Mouse (Mus musculus): ENCODE data around the gene Speer4d.
"Not testable (repeated sequence)": the region's sequence is repeated elsewhere in the genome, so short reads cannot be mapped to it uniquely, and the experiment has no call there.

The Speer4d gene

GRCm38 (mm10) chr5:15618764-15619163 lies at the start of gene Speer4d:
TSS of gene Speer4d (plus strand) at chr5:15619064.
- not testable (repeated sequence) for DNase-seq (ENCODE audit: low spot score)

- DNase-seq (ENCODE audit: low spot score), result not testable (repeated sequence)
Measured at GRCm38 (mm10) chr5:15573735-15574134, 45.1 kb upstream of the Speer4d start.

GRCm38 (mm10) chr5:15577033-15577432 lies 41.8 kb upstream of the Speer4d start, which contains the start of gene Gm21083:
TSS of gene Gm21083 (plus strand) at chr5:15577333.
- DNase-seq (ENCODE audit: low spot score), result not testable (repeated sequence)

- DNase-seq (ENCODE audit: low spot score), result not testable (repeated sequence)
Measured at GRCm38 (mm10) chr5:15586351-15586750, 32.5 kb upstream of the Speer4d start.

- DNase-seq (ENCODE audit: low spot score), result peak; percentile 15
Measured at GRCm38 (mm10) chr5:15588291-15588690, 30.6 kb upstream of the Speer4d start.

GRCm38 (mm10) chr5:15590635-15591034 lies 28.2 kb upstream of the Speer4d start:
- DNase-seq (ENCODE audit: low spot score), result not testable (repeated sequence)

GRCm38 (mm10) chr5:15591577-15591976 lies 27.3 kb upstream of the Speer4d start:
- not testable (repeated sequence) for DNase-seq (ENCODE audit: low spot score)

- DNase-seq (ENCODE audit: low spot score), result not testable (repeated sequence)
Measured at GRCm38 (mm10) chr5:15598831-15599230, 20.0 kb upstream of the Speer4d start.

GRCm38 (mm10) chr5:15600342-15600741 lies 18.5 kb upstream of the Speer4d start:
- not testable (repeated sequence) for DNase-seq (ENCODE audit: low spot score)

GRCm38 (mm10) chr5:15601481-15601880 lies 17.4 kb upstream of the Speer4d start:
- DNase-seq (ENCODE audit: low spot score), result not testable (repeated sequence)

- not testable (repeated sequence) for DNase-seq (ENCODE audit: low spot score)
Measured at GRCm38 (mm10) chr5:15601960-15602359, 16.9 kb upstream of the Speer4d start.

- DNase-seq (ENCODE audit: low spot score), result not testable (repeated sequence)
Measured at GRCm38 (mm10) chr5:15602424-15602947, 16.4 kb upstream of the Speer4d start.

GRCm38 (mm10) chr5:15603008-15603407 lies 15.9 kb upstream of the Speer4d start:
- DNase-seq (ENCODE audit: low spot score), result not testable (repeated sequence)

- not testable (repeated sequence) for DNase-seq (ENCODE audit: low spot score)
Measured at GRCm38 (mm10) chr5:15603585-15603984, 15.3 kb upstream of the Speer4d start.

- DNase-seq (ENCODE audit: low spot score), result not testable (repeated sequence)
Measured at GRCm38 (mm10) chr5:15606677-15607076, 12.2 kb upstream of the Speer4d start.

GRCm38 (mm10) chr5:15610695-15611094 lies 8.2 kb upstream of the Speer4d start:
- not testable (repeated sequence) for DNase-seq (ENCODE audit: low spot score)

- DNase-seq (ENCODE audit: low spot score), result not testable (repeated sequence)
Measured at GRCm38 (mm10) chr5:15616195-15616594, 2.7 kb upstream of the Speer4d start.

- DNase-seq (ENCODE audit: low spot score), result not testable (repeated sequence)
Measured at GRCm38 (mm10) chr5:15628136-15628535, 9.3 kb downstream of the Speer4d start.

- DNase-seq (ENCODE audit: low spot score), result not testable (repeated sequence)
Measured at GRCm38 (mm10) chr5:15630068-15630467, 11.2 kb downstream of the Speer4d start.

- not testable (repeated sequence) for DNase-seq (ENCODE audit: low spot score)
Measured at GRCm38 (mm10) chr5:15637637-15638036, 18.8 kb downstream of the Speer4d start.

- DNase-seq (ENCODE audit: low spot score), result not testable (repeated sequence)
Measured at GRCm38 (mm10) chr5:15645707-15646106, 26.8 kb downstream of the Speer4d start.

GRCm38 (mm10) chr5:15652334-15652733 lies 33.5 kb downstream of the Speer4d start:
- DNase-seq (ENCODE audit: low spot score), result not testable (repeated sequence)

GRCm38 (mm10) chr5:15656959-15657358 lies 38.1 kb downstream of the Speer4d start, which contains the start of gene 4930572O03Rik:
TSS of gene 4930572O03Rik (minus strand) at chr5:15657059.
- not testable (repeated sequence) for DNase-seq (ENCODE audit: low spot score)

GRCm38 (mm10) chr5:15663847-15664246 lies 45.0 kb downstream of the Speer4d start:
- DNase-seq (ENCODE audit: low spot score), result not testable (repeated sequence)
